In the genomic region with DNA sequence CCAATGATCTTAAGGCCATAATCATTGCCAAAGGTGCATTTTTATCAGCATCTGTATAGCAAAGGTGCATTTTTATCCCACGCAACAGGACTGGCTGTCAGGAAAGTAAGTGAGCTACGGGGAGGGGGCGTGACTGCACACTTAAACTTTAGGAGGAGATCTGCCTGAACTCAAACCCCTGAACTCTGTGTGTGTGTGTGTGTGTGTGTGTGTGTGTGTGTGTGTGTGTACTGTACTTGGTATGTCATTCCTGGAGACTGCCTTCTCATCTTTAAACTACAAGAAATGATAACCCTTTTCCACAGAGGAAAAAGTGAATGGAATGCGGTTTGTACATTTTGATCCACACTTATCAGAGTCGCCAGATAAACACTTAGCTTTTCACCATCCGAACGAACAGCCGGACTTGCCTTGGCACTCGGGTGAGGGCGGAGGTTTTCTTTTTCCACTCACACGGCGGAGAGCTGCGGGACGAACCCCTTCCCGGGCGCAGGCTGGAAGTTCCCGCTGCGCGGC, we compare ENCODE assay signal across 8 mouse cellular contexts. TPM values are rescaled to one million over a fixed set of nuclear protein-coding genes. Genes with fewer than 3 reads are reported as not detected.
DNase-seq lines count a peak whose midpoint lies in the region; ATAC-seq and TF ChIP-seq lines count a peak whose summit lies in the region.

No protein-coding gene starts in this region.

- no peaks in the 10 kb centered on the region for H3K27me3 ChIP-seq in embryonic facial prominence, embryonic 12.5 days
- no peaks in the 10 kb centered on the region for H3K27me3 ChIP-seq in intestine, postnatal 0 days (replicated peaks; ENCODE audit: control insufficient read depth, insufficient read depth, low read length)
- no peaks in the 10 kb centered on the region for H3K27me3 ChIP-seq in neural tube, embryonic 14.5 days (ENCODE audit: control insufficient read depth, insufficient read depth, low read length)

- H3K9ac ChIP-seq in embryonic facial prominence, embryonic 12.5 days: peak overlapping the region; percentile 80
- H3K9ac ChIP-seq in intestine, postnatal 0 days (ENCODE audit: low read depth, low read length): peak overlapping the region; percentile 85
- peak overlapping the region; percentile 76 for H3K9ac ChIP-seq in neural tube, embryonic 14.5 days (replicated peaks; ENCODE audit: low read depth, low read length)

- no peaks in the 10 kb centered on the region; the same call in 1 of the 2 replicates for H3K4me1 ChIP-seq in lung, adult 2 months (ENCODE audit: control insufficient read depth, insufficient read depth, low read length)
- peaks cover 28% of the 10 kb centered on the region for H3K4me1 ChIP-seq in embryonic facial prominence, embryonic 12.5 days
- H3K4me1 ChIP-seq in intestine, postnatal 0 days (replicated peaks; ENCODE audit: control insufficient read depth, insufficient read depth, low read length): peaks cover 11% of the 10 kb centered on the region; the same call in 1 of the 2 replicates
- H3K4me1 ChIP-seq in neural tube, embryonic 14.5 days (ENCODE audit: control insufficient read depth, insufficient read depth, low read length): peaks cover 28% of the 10 kb centered on the region

- ATAC-seq in embryonic facial prominence, embryonic 12.5 days (ENCODE audit: insufficient number of reproducible peaks, insufficient read depth, low FRiP score, low TSS enrichment): no peak
- no peak for ATAC-seq in intestine, postnatal 0 days
- ATAC-seq in neural tube, embryonic 14.5 days (ENCODE audit: low read depth): no peak
- ATAC-seq in granulocyte monocyte progenitor cell, adult 5-6 weeks (replicated peaks; ENCODE audit: poor library complexity, severe bottlenecking): no peak

- TF ChIP-seq POLR2A in lung, adult 2 months (IDR thresholded peaks at IDR 0.05; ENCODE audit: borderline replicate concordance, extremely low read depth, low read depth, low read length): no peak

- no peak for TF ChIP-seq CTCF in lung, adult 2 months (IDR thresholded peaks at IDR 0.05; ENCODE audit: insufficient read depth, low read length)
- TF ChIP-seq CTCF in intestine, postnatal 0 days (IDR thresholded peaks at IDR 0.05; ENCODE audit: low read depth): no peak; the same call in 1 of the 2 replicates

- WGBS in lung, adult 2 months: 3% methylated on average over 19 of the region's 19 CpGs
- WGBS in embryonic facial prominence, embryonic 12.5 days: 1% methylated on average over 19 of the region's 19 CpGs
- 3% methylated on average over 19 of the region's 19 CpGs for WGBS in intestine, postnatal 0 days
- 2% methylated on average over 19 of the region's 19 CpGs for WGBS in neural tube, embryonic 14.5 days

- H3K4me2 ChIP-seq in embryonic facial prominence, embryonic 12.5 days (replicated peaks): peak overlapping the region; percentile 92
- H3K4me2 ChIP-seq in intestine, postnatal 0 days (replicated peaks; ENCODE audit: low read depth): peak overlapping the region; percentile 97
- peak overlapping the region; percentile 92 for H3K4me2 ChIP-seq in neural tube, embryonic 14.5 days (ENCODE audit: low read depth, low read length)

- peak overlapping the region; percentile 97 for H3K27ac ChIP-seq in embryonic facial prominence, embryonic 12.5 days
- H3K27ac ChIP-seq in intestine, postnatal 0 days (ENCODE audit: low read depth, low read length): peak overlapping the region; percentile 99
- H3K27ac ChIP-seq in neural tube, embryonic 14.5 days (ENCODE audit: low read depth, low read length): peak overlapping the region; percentile 89

- peak overlapping the region; percentile 91 for H3K4me3 ChIP-seq in lung, adult 2 months (replicated peaks; ENCODE audit: extremely low read depth, low read depth, low read length)
- peak overlapping the region; percentile 73 for H3K4me3 ChIP-seq in embryonic facial prominence, embryonic 12.5 days
- peak overlapping the region; percentile 93 for H3K4me3 ChIP-seq in intestine, postnatal 0 days (ENCODE audit: low read depth, low read length)
- H3K4me3 ChIP-seq in neural tube, embryonic 14.5 days (ENCODE audit: low read depth, low read length): peak overlapping the region; percentile 79

- no peak for DNase-seq in lung, adult 2 months
- DNase-seq in lung, postnatal 36 days: no peak
- DNase-seq in gastrocnemius, adult 8-10 months (ENCODE audit: low spot score in 2 of 2): no peak
- no peak for DNase-seq in cerebellum, adult 11 months

- H3K36me3 ChIP-seq in embryonic facial prominence, embryonic 12.5 days: no peaks in the 10 kb centered on the region
- H3K36me3 ChIP-seq in intestine, postnatal 0 days (ENCODE audit: control insufficient read depth, insufficient read depth): no peaks in the 10 kb centered on the region
- no peaks in the 10 kb centered on the region for H3K36me3 ChIP-seq in neural tube, embryonic 14.5 days (ENCODE audit: control insufficient read depth, insufficient read depth, low read length)

- no peaks in the 10 kb centered on the region for H3K9me3 ChIP-seq in embryonic facial prominence, embryonic 12.5 days
- H3K9me3 ChIP-seq in intestine, postnatal 0 days (ENCODE audit: control insufficient read depth): no peaks in the 10 kb centered on the region
- no peaks in the 10 kb centered on the region for H3K9me3 ChIP-seq in neural tube, embryonic 14.5 days (ENCODE audit: control insufficient read depth, low read length)

RNA-seq across cellular contexts. Expression of gene Prkce, which starts 1.5 kb away (rescaled TPM):
- 9.8 and 13.5 TPM in 2 replicates for polyA plus RNA-seq in lung, adult 2 months (2012; rRNA removed)
- 9.8 and 11.2 TPM in 2 replicates for polyA plus RNA-seq in embryonic facial prominence, embryonic 12.5 days (2016; fragmentation: Nextera tagmentation; extraction: Ambion mirVana)
- 5.2 and 8.0 TPM in 2 replicates for polyA plus RNA-seq in intestine, postnatal 0 days (2015; fragmentation: Nextera tagmentation; extraction: Ambion mirVana)
- 40.8 and 44.3 TPM in 2 replicates for polyA plus RNA-seq in neural tube, embryonic 14.5 days (2014; fragmentation: Nextera tagmentation; extraction: Ambion mirVana)
- total RNA-seq in granulocyte monocyte progenitor cell, adult 5-6 weeks (2014; fragmentation: Nextera tagmentation): 4.0 and 5.9 TPM in 2 replicates
- total RNA-seq in granulocyte monocyte progenitor cell, adult 5-6 weeks (2017): 2.0 and 2.3 TPM in 2 replicates
- 10 to 100 TPM; 11.4 to 14.5 (median 13.2) TPM for total RNA-seq in gastrocnemius, adult 8-10 months (2022)

RNA-seq across cellular contexts. Expression of gene Srbd1, which starts 21.1 kb away (rescaled TPM):
- polyA plus RNA-seq in lung, adult 2 months (2012; rRNA removed): 1.7 and 2.9 TPM in 2 replicates
- polyA plus RNA-seq in embryonic facial prominence, embryonic 12.5 days (2016; fragmentation: Nextera tagmentation; extraction: Ambion mirVana): 19.9 and 24.2 TPM in 2 replicates
- polyA plus RNA-seq in intestine, postnatal 0 days (2015; fragmentation: Nextera tagmentation; extraction: Ambion mirVana): 3.4 and 3.6 TPM in 2 replicates
- polyA plus RNA-seq in neural tube, embryonic 14.5 days (2014; fragmentation: Nextera tagmentation; extraction: Ambion mirVana): 7.0 and 8.9 TPM in 2 replicates
- 26.7 and 30.1 TPM in 2 replicates for total RNA-seq in granulocyte monocyte progenitor cell, adult 5-6 weeks (2014; fragmentation: Nextera tagmentation)
- total RNA-seq in granulocyte monocyte progenitor cell, adult 5-6 weeks (2017): 28.4 and 33.3 TPM in 2 replicates
- total RNA-seq in gastrocnemius, adult 8-10 months (2022): 1 to 10 TPM; 4.7 to 5.6 (median 5.2) TPM
